In the genomic region with DNA sequence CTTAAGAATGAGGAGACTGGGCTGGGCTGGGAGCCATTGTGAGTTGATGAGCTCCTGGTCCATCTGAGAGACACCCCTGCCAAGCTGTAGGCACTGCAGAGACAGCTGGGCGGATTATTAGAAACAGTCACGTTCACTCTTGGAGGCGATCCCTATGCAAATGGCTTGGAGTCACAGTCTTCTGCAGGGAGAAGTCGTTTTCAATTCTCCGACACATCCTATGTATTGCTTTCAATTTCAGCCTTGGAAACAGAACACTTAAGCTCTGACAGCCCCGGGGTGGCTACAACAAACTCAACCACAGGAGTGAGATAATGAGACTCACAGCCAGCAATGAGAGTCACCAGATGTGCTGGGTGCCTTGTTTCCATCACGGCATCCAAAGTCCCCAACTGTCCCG, we compare ENCODE assay signal across 12 mouse cellular contexts.
DNase-seq lines count a peak whose midpoint lies in the region; ATAC-seq and TF ChIP-seq lines count a peak whose summit lies in the region.
"Had no signal": no experiment of that assay in that cellular context is flagged by ENCODE, and none has a peak within 500 bp of the region (broad histone marks: within the 10 kb centered on the region; RNA-seq: fewer than 3 reads in every experiment).

No protein-coding gene starts in this region.

- H3K4me1 ChIP-seq in heart, embryonic 15.5 days (replicated peaks) = 0 out of 2 replicates have a peak, but pooled peaks cover 6% of the 10 kb centered on the region
- H3K4me1 ChIP-seq in heart, adult 2 months (ENCODE audit: control insufficient read depth, insufficient read depth, low read length) = peaks cover 5% of the 10 kb centered on the region

- peaks cover 9% of the 10 kb centered on the region for H3K27me3 ChIP-seq in heart, embryonic 15.5 days
- H3K27me3 ChIP-seq in heart, adult 2 months (ENCODE audit: control insufficient read depth, insufficient read depth, low read length) = no peaks in the 10 kb centered on the region

- no peaks in the 10 kb centered on the region for H3K9me3 ChIP-seq in heart, embryonic 15.5 days (replicated peaks)
- H3K9me3 ChIP-seq: kidney, embryonic 15.5 days; limb, embryonic 12.5 days had no signal

- intact Hi-C loops in heart, adult 2 months (cut with DNase I) = no loop called here

- no peaks in the 10 kb centered on the region for H3K79me2 ChIP-seq in heart, adult 2 months (replicated peaks; ENCODE audit: control insufficient read depth, insufficient read depth, low read length)

- TF ChIP-seq POLR2A in heart, adult 2 months (IDR thresholded peaks at IDR 0.05; ENCODE audit: insufficient read depth, low read depth, low read length) = no peak

- H3K9ac ChIP-seq in heart, embryonic 15.5 days = no peak overlapping the region
- no peak overlapping the region for H3K9ac ChIP-seq in heart, adult 2 months (ENCODE audit: low read depth, low read length)
- H3K9ac ChIP-seq: kidney, embryonic 15.5 days; limb, embryonic 12.5 days had no signal

- no peak for TF ChIP-seq CTCF in heart, adult 2 months (IDR thresholded peaks at IDR 0.05)

- ATAC-seq in heart, embryonic 15.5 days (replicated peaks; ENCODE audit: insufficient number of reproducible peaks, insufficient read depth, low FRiP score, low read depth) = no peak

- H3K4me3 ChIP-seq in heart, embryonic 15.5 days = no peak overlapping the region
- no peak overlapping the region for H3K4me3 ChIP-seq in heart, adult 2 months
- H3K4me3 ChIP-seq: kidney, embryonic 15.5 days; limb, embryonic 12.5 days had no signal

- no peak overlapping the region for H3K27ac ChIP-seq in heart, embryonic 15.5 days
- no peak overlapping the region for H3K27ac ChIP-seq in heart, adult 2 months
- H3K27ac ChIP-seq: kidney, embryonic 15.5 days; limb, embryonic 12.5 days had no signal

- WGBS in heart, embryonic 15.5 days = 19% methylated on average over 8 of the region's 8 CpGs
- 31% methylated on average over 8 of the region's 8 CpGs for WGBS in heart, adult 2 months

- no peak for DNase-seq in heart, adult 2 months
- DNase-seq in right cerebral cortex, postnatal 14 days = peak; percentile 12
- DNase-seq in right cerebral cortex, postnatal 4 days = no peak
- peak; percentile 11 to 30 for DNase-seq in layer of hippocampus, adult 8-10 months (ENCODE audit: low spot score in 2 of 2)
- no peak for DNase-seq in ovary, postnatal 14 days (ENCODE audit: low spot score)
- DNase-seq in ovary, adult 18-20 months (ENCODE audit: low spot score) = no peak
- DNase-seq: adrenal gland, postnatal 10 days; right cerebral cortex, postnatal 25 days; thymus, adult 2 months had no signal

- peak overlapping the region; percentile 30 for H3K4me2 ChIP-seq in heart, embryonic 15.5 days
- H3K4me2 ChIP-seq: kidney, embryonic 15.5 days; limb, embryonic 12.5 days had no signal

- no peak for TF ChIP-seq EP300 in heart, adult 2 months (IDR thresholded peaks at IDR 0.05; ENCODE audit: insufficient read depth, low read depth, low read length)

- no peaks in the 10 kb centered on the region for H3K36me3 ChIP-seq in heart, embryonic 15.5 days
- no peaks in the 10 kb centered on the region for H3K36me3 ChIP-seq in heart, adult 2 months (ENCODE audit: control insufficient read depth, insufficient read depth, low read length)
- H3K36me3 ChIP-seq: kidney, embryonic 15.5 days; limb, embryonic 12.5 days had no signal

Comparison
In these comparisons a context has a peak if more than half of its experiments do, and no peak if none do; other contexts are left out.
1. DNase-seq: peak in right cerebral cortex, postnatal 14 days (single experiment) and layer of hippocampus, adult 8-10 months (2 of 2); none in heart, adult 2 months (0 of 2), right cerebral cortex, postnatal 4 days (single experiment), ovary, postnatal 14 days (single experiment) and ovary, adult 18-20 months (single experiment).